ENCODE assay signal across 12 mouse cellular contexts in genomic region chr11:115334531-115334930, GRCm38 (mm10). TPM values are rescaled to one million over a fixed set of nuclear protein-coding genes. Genes with fewer than 3 reads are reported as not detected.
DNase-seq lines count a peak whose midpoint lies in the region; ATAC-seq and TF ChIP-seq lines count a peak whose summit lies in the region.
"Had no signal": no experiment of that assay in that cellular context is flagged by ENCODE, and none has a peak within 500 bp of the region (broad histone marks: within the 10 kb centered on the region; RNA-seq: fewer than 3 reads in every experiment).

Otop3 (plus strand) TSS chr11:115334731.

- H3K36me3 ChIP-seq in forebrain, embryonic 15.5 days: no peaks in the 10 kb centered on the region
- no peaks in the 10 kb centered on the region for H3K36me3 ChIP-seq in limb, embryonic 13.5 days
- no peaks in the 10 kb centered on the region for H3K36me3 ChIP-seq in neural tube, embryonic 14.5 days (ENCODE audit: control insufficient read depth, insufficient read depth, low read length)

- H3K4me2 ChIP-seq in forebrain, embryonic 15.5 days (replicated peaks): peak within 1 kb of the TSS; percentile 47
- H3K4me2 ChIP-seq in limb, embryonic 13.5 days (replicated peaks): peak within 1 kb of the TSS; percentile 43
- H3K4me2 ChIP-seq in neural tube, embryonic 14.5 days (ENCODE audit: low read depth, low read length): peak within 1 kb of the TSS; percentile 56

- intact Hi-C loops in gastrocnemius, adult 2 months (cut with DNase I): no loop called here

- ATAC-seq in forebrain, embryonic 15.5 days (replicated peaks): no peak
- no peak for ATAC-seq in limb, embryonic 13.5 days (ENCODE audit: low FRiP score, low read depth)
- peak; percentile 41; the same call in 1 of the 2 replicates for ATAC-seq in neural tube, embryonic 14.5 days (ENCODE audit: low read depth)

- H3K27me3 ChIP-seq in forebrain, embryonic 15.5 days: peaks cover 19% of the 10 kb centered on the region
- H3K27me3 ChIP-seq in limb, embryonic 13.5 days: peaks cover 95% of the 10 kb centered on the region
- peaks cover 2% of the 10 kb centered on the region; the same call in 1 of the 2 replicates for H3K27me3 ChIP-seq in neural tube, embryonic 14.5 days (ENCODE audit: control insufficient read depth, insufficient read depth, low read length)

- 3% methylated on average over 29 of the region's 29 CpGs for WGBS in forebrain, embryonic 15.5 days
- WGBS in limb, embryonic 13.5 days: 7% methylated on average over 29 of the region's 29 CpGs
- WGBS in neural tube, embryonic 14.5 days: 3% methylated on average over 29 of the region's 29 CpGs

- TF ChIP-seq CTCF in gastrocnemius, adult 2 months (IDR thresholded peaks at IDR 0.05): no peak

- no peaks in the 10 kb centered on the region for H3K9me3 ChIP-seq in forebrain, embryonic 15.5 days
- H3K9me3 ChIP-seq in limb, embryonic 13.5 days: no peaks in the 10 kb centered on the region
- no peaks in the 10 kb centered on the region for H3K9me3 ChIP-seq in neural tube, embryonic 14.5 days (ENCODE audit: control insufficient read depth, low read length)
- H3K9me3 ChIP-seq: megakaryocyte, embryonic 14.5 days had no signal

- peaks cover 9% of the 10 kb centered on the region for H3K4me1 ChIP-seq in forebrain, embryonic 15.5 days
- peaks cover 4% of the 10 kb centered on the region; the same call in 1 of the 2 replicates for H3K4me1 ChIP-seq in limb, embryonic 13.5 days
- peaks cover 4% of the 10 kb centered on the region; the same call in 1 of the 2 replicates for H3K4me1 ChIP-seq in neural tube, embryonic 14.5 days (ENCODE audit: control insufficient read depth, insufficient read depth, low read length)

- no peak for DNase-seq in gastrocnemius, adult 2 months
- no peak for DNase-seq in gastrocnemius, adult 18-20 months (ENCODE audit: low spot score)
- no peak for DNase-seq in urinary bladder, postnatal 14 days (ENCODE audit: low spot score)
- DNase-seq in ovary, postnatal 14 days (ENCODE audit: low spot score): no peak
- no peak for DNase-seq in gastrocnemius, postnatal 4 days (ENCODE audit: low spot score in 2 of 2)
- DNase-seq: gastrocnemius, postnatal 14 days had no signal

- H3K27ac ChIP-seq in gastrocnemius, adult 2 months: no peak within 1 kb of the TSS
- H3K27ac ChIP-seq in forebrain, embryonic 15.5 days (replicated peaks): no peak within 1 kb of the TSS
- H3K27ac ChIP-seq in limb, embryonic 13.5 days: no peak within 1 kb of the TSS
- no peak within 1 kb of the TSS for H3K27ac ChIP-seq in neural tube, embryonic 14.5 days (ENCODE audit: low read depth, low read length)
- H3K27ac ChIP-seq: left cerebral cortex, adult 2 months had no signal

- H3K4me3 ChIP-seq in gastrocnemius, adult 2 months: peak within 1 kb of the TSS; percentile 29
- H3K4me3 ChIP-seq in forebrain, embryonic 15.5 days: peak within 1 kb of the TSS; percentile 25
- 0 out of 2 replicates have a peak within 1 kb of the TSS, but pooled peaks have one; percentile 1 for H3K4me3 ChIP-seq in limb, embryonic 13.5 days
- peak within 1 kb of the TSS; percentile 21 for H3K4me3 ChIP-seq in neural tube, embryonic 14.5 days (ENCODE audit: low read depth, low read length)
- H3K4me3 ChIP-seq: left cerebral cortex, adult 2 months; megakaryocyte, embryonic 14.5 days had no signal

- no peak within 1 kb of the TSS; the same call in 1 of the 2 replicates for H3K9ac ChIP-seq in forebrain, embryonic 15.5 days (replicated peaks)
- H3K9ac ChIP-seq in limb, embryonic 13.5 days: no peak within 1 kb of the TSS
- H3K9ac ChIP-seq in neural tube, embryonic 14.5 days (replicated peaks; ENCODE audit: low read depth, low read length): peak within 1 kb of the TSS; percentile 21; the same call in 1 of the 2 replicates

RNA-seq across cellular contexts. Expression of gene Otop3, which starts in this region (rescaled TPM):
- not detected for total RNA-seq in gastrocnemius, adult 2 months (2021)
- not detected for total RNA-seq in gastrocnemius, adult 18-20 months (2021)
- 0.10 and 0.25 TPM in 2 replicates for polyA plus RNA-seq in forebrain, embryonic 15.5 days (2015; fragmentation: Nextera tagmentation; extraction: Ambion mirVana)
- polyA plus RNA-seq in limb, embryonic 13.5 days (2015; fragmentation: Nextera tagmentation; extraction: Ambion mirVana): not detected in 2 replicates
- 1.8 and 2.6 TPM in 2 replicates for polyA plus RNA-seq in neural tube, embryonic 14.5 days (2014; fragmentation: Nextera tagmentation; extraction: Ambion mirVana)
- not detected for total RNA-seq in gastrocnemius, postnatal 4 days (2021)
- total RNA-seq: adrenal gland, postnatal 36 days; gastrocnemius, postnatal 14 days; left cerebral cortex, adult 2 months had no signal
